ENCODE assay signal across 24 mouse cellular contexts in genomic region chr5:96867171-96867570, GRCm38 (mm10).
DNase-seq lines count a peak whose midpoint lies in the region; ATAC-seq and TF ChIP-seq lines count a peak whose summit lies in the region.
"Had no signal": no experiment of that assay in that cellular context is flagged by ENCODE, and none has a peak within 500 bp of the region (broad histone marks: within the 10 kb centered on the region; RNA-seq: fewer than 3 reads in every experiment).

No protein-coding gene starts in this region.

- WGBS in kidney, adult 2 months = 89% methylated on average over 4 of the region's 4 CpGs
- WGBS in kidney, embryonic 15.5 days = 88% methylated on average over 4 of the region's 4 CpGs
- 86% methylated on average over 4 of the region's 4 CpGs for WGBS in lung, postnatal 0 days
- 11% methylated on average over 4 of the region's 4 CpGs for WGBS in bone marrow, adult 2 months

- H3K36me3 ChIP-seq in kidney, adult 2 months (ENCODE audit: control insufficient read depth, insufficient read depth, low read length) = no peaks in the 10 kb centered on the region
- no peaks in the 10 kb centered on the region for H3K36me3 ChIP-seq in kidney, embryonic 15.5 days
- H3K36me3 ChIP-seq in lung, postnatal 0 days (ENCODE audit: insufficient read depth, low read length) = no peaks in the 10 kb centered on the region
- no peaks in the 10 kb centered on the region for H3K36me3 ChIP-seq in splenic B cell, adult 2 months (ENCODE audit: control insufficient read depth, insufficient read depth, low read length, poor library complexity, severe bottlenecking)
- H3K36me3 ChIP-seq: heart, embryonic 13.5 days; hindbrain, embryonic 10.5 days; hindbrain, embryonic 15.5 days; limb, embryonic 13.5 days; midbrain, embryonic 15.5 days had no signal

- H3K27ac ChIP-seq in kidney, adult 2 months (ENCODE audit: insufficient read depth, low read depth, low read length) = no peak overlapping the region
- H3K27ac ChIP-seq in kidney, embryonic 15.5 days = no peak overlapping the region
- no peak overlapping the region for H3K27ac ChIP-seq in lung, postnatal 0 days (ENCODE audit: low read length)
- H3K27ac ChIP-seq in bone marrow, adult 2 months (ENCODE audit: control insufficient read depth, insufficient read depth, low read depth, low read length, poor library complexity) = no peak overlapping the region
- H3K27ac ChIP-seq: forebrain, embryonic 13.5 days; heart, adult 2 months; heart, embryonic 13.5 days; hindbrain, embryonic 10.5 days; hindbrain, embryonic 15.5 days; limb, embryonic 13.5 days; macrophage; midbrain, embryonic 15.5 days had no signal

- no peak overlapping the region for H3K4me2 ChIP-seq in kidney, embryonic 15.5 days
- H3K4me2 ChIP-seq in lung, postnatal 0 days (replicated peaks; ENCODE audit: low read depth, low read length) = no peak overlapping the region
- H3K4me2 ChIP-seq: forebrain, embryonic 13.5 days; heart, embryonic 13.5 days; hindbrain, embryonic 15.5 days; limb, embryonic 13.5 days; liver, embryonic 11.5 days; midbrain, embryonic 15.5 days had no signal

- no peak for TF ChIP-seq POLR2A in kidney, adult 2 months (IDR thresholded peaks at IDR 0.05; ENCODE audit: low read depth, low read length)
- no peak for TF ChIP-seq POLR2A in bone marrow, adult 2 months (IDR thresholded peaks at IDR 0.05; ENCODE audit: borderline replicate concordance, control insufficient read depth, low read depth, low read length)

- TF ChIP-seq EP300 in lung, postnatal 0 days (IDR thresholded peaks at IDR 0.05) = no peak

- H3K9ac ChIP-seq in kidney, embryonic 15.5 days = no peak overlapping the region
- H3K9ac ChIP-seq in lung, postnatal 0 days (replicated peaks; ENCODE audit: low read depth) = no peak overlapping the region
- H3K9ac ChIP-seq: forebrain, embryonic 13.5 days; heart, embryonic 13.5 days; hindbrain, embryonic 15.5 days; limb, embryonic 13.5 days; midbrain, embryonic 15.5 days had no signal

- TF ChIP-seq CTCF in kidney, adult 2 months (conservative IDR thresholded peaks at IDR 0.05; ENCODE audit: insufficient read depth, insufficient read length, low read depth, low read length) = 0 out of 2 replicates have a peak, but pooled peaks have one; percentile 12
- TF ChIP-seq CTCF in lung, postnatal 0 days (IDR thresholded peaks at IDR 0.05) = 0 out of 2 replicates have a peak, but pooled peaks have one; percentile 7
- TF ChIP-seq CTCF in bone marrow, adult 2 months (IDR thresholded peaks at IDR 0.05; ENCODE audit: control insufficient read depth, insufficient read depth, low read length) = 0 out of 2 replicates have a peak, but pooled peaks have one; percentile 9

- H3K9me3 ChIP-seq in kidney, embryonic 15.5 days (replicated peaks) = no peaks in the 10 kb centered on the region
- H3K9me3 ChIP-seq in lung, postnatal 0 days (ENCODE audit: low read length) = no peaks in the 10 kb centered on the region
- H3K9me3 ChIP-seq: forebrain, embryonic 13.5 days; heart, embryonic 13.5 days; hindbrain, embryonic 10.5 days; hindbrain, embryonic 15.5 days; limb, embryonic 13.5 days; midbrain, embryonic 15.5 days had no signal

- H3K27me3 ChIP-seq in kidney, adult 2 months (replicated peaks; ENCODE audit: control insufficient read depth, insufficient read depth, low read length) = no peaks in the 10 kb centered on the region
- no peaks in the 10 kb centered on the region for H3K27me3 ChIP-seq in kidney, embryonic 15.5 days
- no peaks in the 10 kb centered on the region for H3K27me3 ChIP-seq in lung, postnatal 0 days (replicated peaks; ENCODE audit: insufficient read depth, low read length)
- peaks cover 3% of the 10 kb centered on the region; the same call in 1 of the 2 replicates for H3K27me3 ChIP-seq in splenic B cell, adult 2 months (ENCODE audit: control insufficient read depth, insufficient read depth, low read length, poor library complexity, severe bottlenecking)
- H3K27me3 ChIP-seq: forebrain, embryonic 13.5 days; hindbrain, embryonic 15.5 days; limb, embryonic 13.5 days; midbrain, embryonic 15.5 days had no signal

- ATAC-seq in kidney, embryonic 15.5 days (replicated peaks; ENCODE audit: low FRiP score) = no peak
- no peak for ATAC-seq in lung, postnatal 0 days
- no peak for ATAC-seq in erythroblast, adult 5-6 weeks (replicated peaks; ENCODE audit: low FRiP score, poor library complexity, severe bottlenecking)
- ATAC-seq: forebrain, embryonic 13.5 days; midbrain, embryonic 15.5 days had no signal

- no peak for DNase-seq in kidney, adult 2 months
- DNase-seq in lung, postnatal 0 days (ENCODE audit: low spot score) = no peak
- no peak for DNase-seq in lung, postnatal 4 days
- DNase-seq in splenic B cell, adult 2 months (ENCODE audit: low read depth, low spot score) = peak; percentile 24
- DNase-seq: adrenal gland, postnatal 25 days; cerebellum, adult 18-20 months; cerebellum, postnatal 10 days; gastrocnemius, postnatal 25 days; heart, adult 2 months; heart, postnatal 10 days; kidney, adult 18-20 months; kidney, postnatal 25 days; thymus, postnatal 4 days had no signal

- H3K4me3 ChIP-seq in kidney, adult 2 months (ENCODE audit: insufficient read depth, low read depth, low read length) = no peak overlapping the region
- no peak overlapping the region for H3K4me3 ChIP-seq in kidney, embryonic 15.5 days (replicated peaks)
- no peak overlapping the region for H3K4me3 ChIP-seq in lung, postnatal 0 days (ENCODE audit: low read depth, low read length)
- no peak overlapping the region for H3K4me3 ChIP-seq in bone marrow, adult 2 months (replicated peaks; ENCODE audit: control insufficient read depth, low read depth, low read length)
- H3K4me3 ChIP-seq: forebrain, embryonic 13.5 days; heart, adult 2 months; heart, embryonic 13.5 days; hindbrain, embryonic 10.5 days; hindbrain, embryonic 15.5 days; limb, embryonic 13.5 days; midbrain, embryonic 15.5 days had no signal

- H3K4me1 ChIP-seq in kidney, adult 2 months (ENCODE audit: control insufficient read depth, insufficient read depth, low read length) = no peaks in the 10 kb centered on the region
- H3K4me1 ChIP-seq in kidney, embryonic 15.5 days = peaks cover 12% of the 10 kb centered on the region
- no peaks in the 10 kb centered on the region for H3K4me1 ChIP-seq in lung, postnatal 0 days (ENCODE audit: insufficient read depth, low read depth, low read length)
- no peaks in the 10 kb centered on the region for H3K4me1 ChIP-seq in bone marrow, adult 2 months (ENCODE audit: control insufficient read depth, insufficient read depth, low read length)
- H3K4me1 ChIP-seq: forebrain, embryonic 13.5 days; heart, embryonic 13.5 days; hindbrain, embryonic 10.5 days; hindbrain, embryonic 15.5 days; limb, embryonic 13.5 days; midbrain, embryonic 15.5 days had no signal
